ENCODE assay signal across 8 mouse cellular contexts in the genomic region with DNA sequence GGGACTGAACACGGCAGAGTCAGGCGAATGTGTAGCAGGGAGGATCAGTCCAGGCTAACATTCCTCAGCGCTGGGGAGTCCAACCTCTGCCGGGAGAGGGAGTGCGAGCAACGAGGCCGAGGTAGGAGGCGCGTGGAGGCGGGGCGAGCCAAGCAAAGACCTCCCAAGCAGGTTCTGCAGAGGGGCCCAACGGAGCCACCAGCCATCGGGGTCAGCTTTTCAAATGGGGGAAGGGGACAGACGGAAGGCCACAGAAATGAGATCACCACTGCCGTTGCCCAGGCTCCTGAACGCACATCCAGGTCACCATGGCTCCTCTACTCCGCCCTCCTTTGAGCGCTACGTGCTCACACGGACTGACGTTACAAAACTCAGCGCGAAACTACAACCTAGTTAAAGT. TPM values are rescaled to one million over a fixed set of nuclear protein-coding genes. Genes with fewer than 3 reads are reported as not detected.
DNase-seq lines count a peak whose midpoint lies in the region; ATAC-seq and TF ChIP-seq lines count a peak whose summit lies in the region.

No protein-coding gene starts in this region.

- peak overlapping the region; percentile 99 for H3K4me2 ChIP-seq in forebrain, postnatal 0 days (ENCODE audit: low read depth)
- H3K4me2 ChIP-seq in liver, postnatal 0 days (ENCODE audit: low read depth, low read length), result peak overlapping the region; percentile 84
- H3K4me2 ChIP-seq in neural tube, embryonic 15.5 days, result peak overlapping the region; percentile 99

- intact Hi-C loops in heart, postnatal 14 days (cut with DNase I), result loop anchor here (5.0 to 10.0 kb wide), 3 partner anchors 79 to 1896 kb away; a partner anchor contains a TSS

- H3K36me3 ChIP-seq in ES-Bruce4 (ENCODE audit: control insufficient read depth, insufficient read depth, low read length, poor library complexity, severe bottlenecking), result peaks cover 5% of the 10 kb centered on the region; the same call in 1 of the 2 replicates
- peaks cover 5% of the 10 kb centered on the region; the same call in 1 of the 2 replicates for H3K36me3 ChIP-seq in forebrain, postnatal 0 days (ENCODE audit: insufficient read depth)
- H3K36me3 ChIP-seq in liver, postnatal 0 days (replicated peaks; ENCODE audit: insufficient read depth, low read length), result peaks cover 12% of the 10 kb centered on the region; the same call in 1 of the 2 replicates
- H3K36me3 ChIP-seq in neural tube, embryonic 15.5 days, result peaks cover 14% of the 10 kb centered on the region; the same call in 1 of the 2 replicates

- TF ChIP-seq CTCF in ES-Bruce4 (IDR thresholded peaks at IDR 0.05; ENCODE audit: low read depth, low read length), result peak; percentile 29
- TF ChIP-seq CTCF in cerebellum, adult 2 months (IDR thresholded peaks at IDR 0.05; ENCODE audit: borderline replicate concordance, insufficient read depth, low read depth, low read length), result peak; percentile 44
- peak; percentile 63 for TF ChIP-seq CTCF in forebrain, postnatal 0 days (IDR thresholded peaks at IDR 0.05; ENCODE audit: low read depth)
- peak; percentile 48 for TF ChIP-seq CTCF in liver, postnatal 0 days (IDR thresholded peaks at IDR 0.05; ENCODE audit: low read depth)

- H3K4me3 ChIP-seq in ES-Bruce4 (ENCODE audit: low read depth, low read length), result peak overlapping the region; percentile 62
- peak overlapping the region; percentile 70 for H3K4me3 ChIP-seq in cerebellum, adult 2 months (replicated peaks; ENCODE audit: insufficient read depth, low read depth, low read length)
- H3K4me3 ChIP-seq in forebrain, postnatal 0 days (ENCODE audit: low read depth, low read length), result peak overlapping the region; percentile 57
- H3K4me3 ChIP-seq in liver, postnatal 0 days (ENCODE audit: low read depth, low read length), result peak overlapping the region; percentile 58
- peak overlapping the region; percentile 57 for H3K4me3 ChIP-seq in neural tube, embryonic 15.5 days (replicated peaks)

- peaks cover 4% of the 10 kb centered on the region for H3K9me3 ChIP-seq in ES-Bruce4 (replicated peaks; ENCODE audit: control insufficient read depth, insufficient read depth, low read length, poor library complexity, severe bottlenecking)
- no peaks in the 10 kb centered on the region for H3K9me3 ChIP-seq in forebrain, postnatal 0 days (ENCODE audit: low read length)
- H3K9me3 ChIP-seq in liver, postnatal 0 days (ENCODE audit: low read length), result no peaks in the 10 kb centered on the region
- no peaks in the 10 kb centered on the region for H3K9me3 ChIP-seq in neural tube, embryonic 15.5 days (replicated peaks)

- no peak for TF ChIP-seq POLR2A in ES-Bruce4 (IDR thresholded peaks at IDR 0.05; ENCODE audit: insufficient read depth, low read length)
- TF ChIP-seq POLR2A in cerebellum, adult 2 months (IDR thresholded peaks at IDR 0.05; ENCODE audit: borderline replicate concordance, insufficient read depth, low read length), result peak; percentile 29; the same call in 1 of the 2 replicates

- ATAC-seq in forebrain, postnatal 0 days, result peak; percentile 74
- peak; percentile 83 for ATAC-seq in liver, postnatal 0 days
- peak; percentile 85 for ATAC-seq in neural tube, embryonic 15.5 days (ENCODE audit: low FRiP score)

- H3K9ac ChIP-seq in ES-Bruce4 (ENCODE audit: low read depth, poor library complexity, severe bottlenecking), result peak overlapping the region; percentile 45
- peak overlapping the region; percentile 46 for H3K9ac ChIP-seq in forebrain, postnatal 0 days
- H3K9ac ChIP-seq in liver, postnatal 0 days (replicated peaks), result peak overlapping the region; percentile 67
- peak overlapping the region; percentile 69 for H3K9ac ChIP-seq in neural tube, embryonic 15.5 days (replicated peaks)

- H3K4me1 ChIP-seq in ES-Bruce4 (ENCODE audit: control insufficient read depth, insufficient read depth, low read length), result no peaks in the 10 kb centered on the region
- peaks cover 3% of the 10 kb centered on the region; the same call in 1 of the 2 replicates for H3K4me1 ChIP-seq in cerebellum, adult 2 months (ENCODE audit: control insufficient read depth, insufficient read depth, low read length)
- H3K4me1 ChIP-seq in forebrain, postnatal 0 days (ENCODE audit: insufficient read depth), result no peaks in the 10 kb centered on the region
- H3K4me1 ChIP-seq in liver, postnatal 0 days (ENCODE audit: insufficient read depth), result peaks cover 4% of the 10 kb centered on the region; the same call in 1 of the 2 replicates
- H3K4me1 ChIP-seq in neural tube, embryonic 15.5 days, result peaks cover 34% of the 10 kb centered on the region

- peak; percentile 74 to 77 for DNase-seq in cerebellum, adult 2 months
- peak; percentile 76 for DNase-seq in forebrain, postnatal 0 days
- DNase-seq in heart, postnatal 14 days, result peak; percentile 81
- peak; percentile 78 for DNase-seq in layer of hippocampus, adult 11-12 months (ENCODE audit: low spot score)
- DNase-seq in liver, postnatal 0 days, result peak; percentile 74
- peak; percentile 66 to 79 for DNase-seq in urinary bladder, postnatal 4 days (ENCODE audit: low spot score in 2 of 2)

- no peak for TF ChIP-seq EP300 in ES-Bruce4 (IDR thresholded peaks at IDR 0.05; ENCODE audit: insufficient read depth, low read depth, low read length)
- no peak for TF ChIP-seq EP300 in liver, postnatal 0 days (IDR thresholded peaks at IDR 0.05; ENCODE audit: low read depth)

- 1% methylated on average over 23 of the region's 23 CpGs for WGBS in cerebellum, adult 2 months
- WGBS in forebrain, postnatal 0 days, result 1% methylated on average over 23 of the region's 23 CpGs
- 2% methylated on average over 23 of the region's 23 CpGs for WGBS in liver, postnatal 0 days (ENCODE audit: insufficient replicate concordance)
- under 1% methylated on average over 23 of the region's 23 CpGs for WGBS in neural tube, embryonic 15.5 days

- H3K27ac ChIP-seq in ES-Bruce4 (ENCODE audit: insufficient read depth, low read length), result no peak overlapping the region
- peak overlapping the region; percentile 32; the same call in 1 of the 2 replicates for H3K27ac ChIP-seq in cerebellum, adult 2 months (ENCODE audit: insufficient read depth, low read length)
- H3K27ac ChIP-seq in forebrain, postnatal 0 days (ENCODE audit: low read depth, low read length), result peak overlapping the region; percentile 57; the same call in 1 of the 2 replicates
- H3K27ac ChIP-seq in liver, postnatal 0 days (ENCODE audit: low read depth), result peak overlapping the region; percentile 89
- H3K27ac ChIP-seq in neural tube, embryonic 15.5 days (replicated peaks), result peak overlapping the region; percentile 86

- H3K27me3 ChIP-seq in ES-Bruce4 (ENCODE audit: control insufficient read depth, insufficient read depth, low read length, poor library complexity, severe bottlenecking), result peaks cover 5% of the 10 kb centered on the region; the same call in 1 of the 2 replicates
- no peaks in the 10 kb centered on the region for H3K27me3 ChIP-seq in cerebellum, adult 2 months (ENCODE audit: control insufficient read depth, insufficient read depth, low read length)
- H3K27me3 ChIP-seq in forebrain, postnatal 0 days (ENCODE audit: insufficient read depth, low read length), result no peaks in the 10 kb centered on the region
- peaks cover 22% of the 10 kb centered on the region; the same call in 1 of the 2 replicates for H3K27me3 ChIP-seq in liver, postnatal 0 days (ENCODE audit: insufficient read depth, low read length)
- H3K27me3 ChIP-seq in neural tube, embryonic 15.5 days (replicated peaks), result peaks cover 4% of the 10 kb centered on the region

RNA-seq across cellular contexts. Expression of a gene that starts 1.7 kb away (rescaled TPM):
- 3.9 TPM in 2 replicates for polyA plus RNA-seq in ES-Bruce4 (2011; ENCODE audit: insufficient read depth, insufficient read length, low read depth, missing spikeins)
- 13.2 and 13.7 TPM in 2 replicates for polyA plus RNA-seq in cerebellum, adult 2 months (2012; rRNA removed)
- 12.5 and 13.8 TPM in 2 replicates for total RNA-seq in forebrain, postnatal 0 days (2014; rRNA removed)
- 3.7 and 5.1 TPM in 2 replicates for polyA plus RNA-seq in forebrain, postnatal 0 days (2015; fragmentation: Nextera tagmentation; extraction: Ambion mirVana)
- 10 to 100 TPM; 33.5 to 50.5 TPM for total RNA-seq in heart, postnatal 14 days (2021)
- 5.2 and 7.0 TPM in 2 replicates for polyA plus RNA-seq in liver, postnatal 0 days (2015; fragmentation: Nextera tagmentation; extraction: Ambion mirVana)
- polyA plus RNA-seq in neural tube, embryonic 15.5 days (2015; fragmentation: Nextera tagmentation; extraction: Ambion mirVana), result 8.0 and 11.5 TPM in 2 replicates
